Mouse (Mus musculus) myocyte (in vitro differentiated cells): Measurements from ENCODE around the gene Arhgap23. TPM values are rescaled to one million over a fixed set of nuclear protein-coding genes. Genes with fewer than 3 reads are reported as not detected.

ENCODE experiments used
- H3K27me3 ChIP-seq: one replicate; pipeline ENCODE4 v1.6.1; 2011; ENCODE audit not compliant: control insufficient read depth, insufficient read depth, insufficient read length
- H3K36me3 ChIP-seq: one replicate; pipeline ENCODE4 v1.6.1; 2011; ENCODE audit not compliant: control insufficient read depth, insufficient read depth
- H3K4me2 ChIP-seq: one replicate; pipeline ENCODE4 v1.6.1; 2011; ENCODE audit warnings: low read depth, control low read depth
- H3K4me3 ChIP-seq: one replicate; pipeline ENCODE4 v1.5.1; 2011; ENCODE audit warnings: mild to moderate bottlenecking, control low read depth, moderate library complexity
- H3K79me2 ChIP-seq: one replicate; pipeline ENCODE4 v1.6.1; 2011; ENCODE audit not compliant: control insufficient read depth, insufficient read depth
- H3ac ChIP-seq: one replicate; pipeline ENCODE4 v1.6.1; 2011; ENCODE audit not compliant: control insufficient read depth, insufficient read length
- CEBPB ChIP-seq: IDR thresholded peaks from 2 replicates; pipeline ENCODE4 v1.6.1; 2011; ENCODE audit warnings: mild to moderate bottlenecking, moderate library complexity; ENCODE audit not compliant: poor library complexity, insufficient read depth, severe bottlenecking
- E2F4 ChIP-seq: IDR thresholded peaks from one replicate; pipeline ENCODE4 v1.6.1; 2011; ENCODE audit warnings: mild to moderate bottlenecking, control low read depth, moderate library complexity; ENCODE audit not compliant: insufficient read depth
- MAX ChIP-seq: IDR thresholded peaks from one replicate; pipeline ENCODE4 v1.6.1; 2011; ENCODE audit warnings: low read depth, mild to moderate bottlenecking, control low read depth
- MYOD1 ChIP-seq, 3 experiments: IDR thresholded peaks; one replicate each; pipeline ENCODE4 v1.6.1; 2011; ENCODE audit warnings: control low read depth in 2 of 3, low read depth in 2 of 3, mild to moderate bottlenecking in 2 of 3, moderate library complexity in 1 of 3; ENCODE audit not compliant: insufficient read length in 2 of 3, control insufficient read depth in 1 of 3
- MYOG ChIP-seq, 3 experiments: IDR thresholded peaks; one replicate each; pipeline ENCODE4 v1.6.1; 2011; ENCODE audit warnings: control low read depth in 2 of 3, low read depth in 2 of 3, mild to moderate bottlenecking in 2 of 3; ENCODE audit not compliant: insufficient read length in 2 of 3, control insufficient read depth in 1 of 3, insufficient read depth in 1 of 3
- POLR2A ChIP-seq: IDR thresholded peaks from one replicate; pipeline ENCODE4 v1.6.1; 2011; ENCODE audit warnings: low read depth, mild to moderate bottlenecking, control low read depth, moderate library complexity; ENCODE audit not compliant: insufficient read length
- POLR2AphosphoS2 ChIP-seq: IDR thresholded peaks from one replicate; pipeline ENCODE4 v1.6.1; 2011; ENCODE audit warnings: low read depth, control low read depth; ENCODE audit not compliant: insufficient read length
- REST ChIP-seq: IDR thresholded peaks from one replicate; pipeline ENCODE4 v1.6.1; 2011; ENCODE audit warnings: mild to moderate bottlenecking, control low read depth, moderate library complexity; ENCODE audit not compliant: insufficient read depth, insufficient read length
- SRF ChIP-seq: IDR thresholded peaks from one replicate; pipeline ENCODE4 v1.6.1; 2011; ENCODE audit warnings: low read depth; ENCODE audit not compliant: control insufficient read depth, insufficient read length
- TCF12 ChIP-seq: IDR thresholded peaks from one replicate; pipeline ENCODE4 v1.6.1; 2011; ENCODE audit warnings: mild to moderate bottlenecking, control low read depth; ENCODE audit not compliant: poor library complexity, insufficient read depth, severe bottlenecking
- TCF3 ChIP-seq: IDR thresholded peaks from one replicate; pipeline ENCODE4 v1.6.1; 2011; ENCODE audit warnings: low read depth, control low read depth; ENCODE audit not compliant: insufficient read length
- USF1 ChIP-seq: IDR thresholded peaks from one replicate; pipeline ENCODE4 v1.6.1; 2011; ENCODE audit warnings: low read depth, mild to moderate bottlenecking, control low read depth, moderate library complexity
- polyA plus RNA-seq: library from polyadenylated mRNA; unstranded; fragments of >200 nt; fragmentation: generic; extraction: Trizol; gene quantifications from one replicate; pipeline ENCODE4 v1.2.1, GENCODE M21; 2012; ENCODE audit warnings: missing spikeins

Gene Arhgap23
- polyA plus RNA-seq, 1 experiment, result 41.9 TPM

GRCm38 (mm10) chr11:97502846-97503245 is 87.5 kb downstream of the Arhgap23 start:
- Histone ChIP-seq H3ac (no peak overlapping the region), H3K36me3 (no peaks in the 10 kb centered on the region), H3K4me2 (no peak overlapping the region), H3K4me3 (no peak overlapping the region), H3K27me3 (no peaks in the 10 kb centered on the region), H3K79me2 (no peaks in the 10 kb centered on the region)
- TF ChIP-seq SRF (no peak), MAX (no peak), TCF3 (no peak), POLR2A (no peak), USF1 (no peak), MYOD1 (IDR thresholded peaks at IDR 0.05; ENCODE audit: control insufficient read depth in 1 of 3, insufficient read length in 2 of 3, low read depth in 2 of 3) (no peak), CEBPB (no peak), TCF12 (no peak), POLR2AphosphoS2 (no peak), REST (no peak), E2F4 (no peak), MYOG (IDR thresholded peaks at IDR 0.05; ENCODE audit: control insufficient read depth in 1 of 3, insufficient read depth in 1 of 3, insufficient read length in 2 of 3, low read depth in 2 of 3) (no peak)

- H3ac ChIP-seq, result no peak overlapping the region
- H3K36me3 ChIP-seq, result no peaks in the 10 kb centered on the region
- no peak overlapping the region for H3K4me2 ChIP-seq
- no peak overlapping the region for H3K4me3 ChIP-seq
- H3K27me3 ChIP-seq, result no peaks in the 10 kb centered on the region
- TF ChIP-seq POLR2AphosphoS2 (no peak), SRF (no peak), USF1 (no peak), E2F4 (no peak), TCF3 (no peak), MYOG (IDR thresholded peaks at IDR 0.05; ENCODE audit: control insufficient read depth in 1 of 3, insufficient read depth in 1 of 3, insufficient read length in 2 of 3, low read depth in 2 of 3) (no peak), POLR2A (no peak), MAX (no peak), REST (no peak), TCF12 (no peak), MYOD1 (IDR thresholded peaks at IDR 0.05; ENCODE audit: control insufficient read depth in 1 of 3, insufficient read length in 2 of 3, low read depth in 2 of 3) (no peak), CEBPB (no peak)
- no peaks in the 10 kb centered on the region for H3K79me2 ChIP-seq
These were observed 90.5 kb downstream of the Arhgap23 start for GRCm38 (mm10) chr11:97505784-97506183.

- no peaks in the 10 kb centered on the region for H3K79me2 ChIP-seq
- H3K27me3 ChIP-seq, result no peaks in the 10 kb centered on the region
- no peak overlapping the region for H3K4me3 ChIP-seq
- no peaks in the 10 kb centered on the region for H3K36me3 ChIP-seq
- TF ChIP-seq MYOG (IDR thresholded peaks at IDR 0.05; ENCODE audit: control insufficient read depth in 1 of 3, insufficient read depth in 1 of 3, insufficient read length in 2 of 3, low read depth in 2 of 3), result no peak
- H3K4me2 ChIP-seq, result no peak overlapping the region
- H3ac ChIP-seq, result no peak overlapping the region
These were observed 91.0 kb downstream of the Arhgap23 start for GRCm38 (mm10) chr11:97506331-97506730.

GRCm38 (mm10) chr11:97508198-97508597 is 92.9 kb downstream of the Arhgap23 start:
- Histone ChIP-seq H3K79me2 (no peaks in the 10 kb centered on the region), H3K4me2 (no peak overlapping the region)

GRCm38 (mm10) chr11:97509058-97509457 is 93.7 kb downstream of the Arhgap23 start:
- Histone ChIP-seq H3K27me3 (no peaks in the 10 kb centered on the region), H3K4me3 (no peak overlapping the region), H3ac (no peak overlapping the region), H3K36me3 (no peaks in the 10 kb centered on the region), H3K4me2 (no peak overlapping the region), H3K79me2 (no peaks in the 10 kb centered on the region)
- TF ChIP-seq MYOD1 (IDR thresholded peaks at IDR 0.05; ENCODE audit: control insufficient read depth in 1 of 3, insufficient read length in 2 of 3, low read depth in 2 of 3), result no peak
- TF ChIP-seq TCF3, result no peak
- no peak for TF ChIP-seq CEBPB
- TF ChIP-seq MAX, result no peak
- TF ChIP-seq E2F4, result no peak
- TF ChIP-seq SRF, result no peak
- no peak for TF ChIP-seq TCF12
- no peak for TF ChIP-seq USF1

More at GRCm38 (mm10) chr11:97508198-97508597, 92.9 kb downstream of the Arhgap23 start:
- no peak overlapping the region for H3ac ChIP-seq
- no peak overlapping the region for H3K4me3 ChIP-seq
- H3K36me3 ChIP-seq, result no peaks in the 10 kb centered on the region
- no peak for TF ChIP-seq USF1
- no peak for TF ChIP-seq SRF
- TF ChIP-seq TCF3, result no peak
- TF ChIP-seq REST, result no peak
- no peak for TF ChIP-seq POLR2AphosphoS2
- TF ChIP-seq CEBPB, result no peak
- TF ChIP-seq MYOG (IDR thresholded peaks at IDR 0.05; ENCODE audit: control insufficient read depth in 1 of 3, insufficient read depth in 1 of 3, insufficient read length in 2 of 3, low read depth in 2 of 3), result no peak
- no peaks in the 10 kb centered on the region for H3K27me3 ChIP-seq
